Mouse (Mus musculus): ENCODE results near the gene Rora. TPM values are rescaled to one million over a fixed set of nuclear protein-coding genes. Genes with fewer than 3 reads are reported as not detected.

The Rora gene
- total RNA-seq, 2 experiments from 2014 or later = 78.4 to 79.1 TPM

DNA sequence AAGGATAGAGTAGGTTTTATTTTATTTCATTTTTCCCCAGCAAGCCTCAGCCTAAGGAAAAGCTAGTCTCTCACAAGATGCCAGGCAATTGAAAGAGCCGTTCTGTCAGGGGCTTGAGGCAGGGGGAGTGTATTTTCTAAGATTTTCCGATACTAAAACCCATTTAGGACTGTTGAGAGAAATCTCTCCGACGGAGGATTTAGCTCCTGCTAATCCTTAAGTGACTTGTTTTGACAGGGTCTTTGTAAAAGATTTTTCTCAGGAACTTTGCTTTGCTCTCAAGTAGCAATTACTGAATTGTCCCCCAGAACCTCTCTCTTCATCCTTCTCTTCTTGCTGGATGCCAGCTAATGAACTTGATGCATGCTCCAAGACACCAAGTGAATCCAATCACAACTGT lies 323.3 kb downstream of the Rora start:
- TF ChIP-seq CTCF (IDR thresholded peaks at IDR 0.05) = no peak
- Histone ChIP-seq H3K27ac (no peak overlapping the region), H3K4me3 (no peak overlapping the region)
- no peak for DNase-seq (ENCODE audit: extremely low spot score in 1 of 2, low spot score in 2 of 2)
- intact Hi-C loops (cut with DNase I) = no loop called here

DNA sequence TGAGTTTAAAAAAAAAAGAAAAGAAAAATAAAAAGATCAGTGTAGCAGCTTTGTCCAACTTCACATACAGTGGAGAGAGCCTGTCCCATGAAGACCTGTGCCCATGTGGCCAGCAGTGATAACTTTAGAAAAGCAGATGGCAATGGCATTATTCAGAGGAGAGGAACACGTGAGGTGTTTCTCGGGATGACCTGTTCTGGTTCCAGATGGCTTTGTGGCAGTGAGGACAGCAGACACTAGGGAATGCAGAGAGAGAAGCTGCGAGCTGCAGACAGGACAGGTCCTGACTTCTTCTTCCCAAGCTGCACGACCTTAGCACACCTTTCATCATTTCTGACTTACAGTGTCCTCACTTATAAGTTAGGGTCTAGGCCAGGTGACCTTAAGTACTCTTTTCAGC lies 325.1 kb downstream of the Rora start:
- no peak overlapping the region for H3K4me3 ChIP-seq
- DNase-seq (ENCODE audit: extremely low spot score in 1 of 2, low spot score in 2 of 2) = no peak
- H3K27ac ChIP-seq = no peak overlapping the region
- intact Hi-C loops (cut with DNase I) = no loop called here
- no peak for TF ChIP-seq CTCF (IDR thresholded peaks at IDR 0.05)

DNA sequence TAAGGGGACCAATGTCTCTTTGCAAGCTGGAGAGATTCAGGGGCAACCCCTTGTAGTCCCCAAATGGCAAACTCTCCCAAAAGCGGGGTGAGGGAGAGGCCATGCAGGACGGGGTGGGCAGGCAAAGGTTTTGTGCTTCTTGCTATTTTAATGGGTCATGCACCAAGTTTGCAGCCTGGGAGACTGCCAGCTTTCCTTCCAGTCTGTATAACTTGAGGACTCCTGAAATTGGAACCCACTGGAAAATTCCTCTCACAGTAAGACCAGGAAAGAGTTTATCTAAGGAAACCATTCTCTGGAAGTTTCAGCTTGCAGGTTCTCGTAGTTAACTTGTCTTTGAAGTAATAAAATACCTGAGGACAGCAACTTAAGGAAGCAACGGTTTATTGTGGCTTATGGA lies 326.5 kb downstream of the Rora start:
- no peak for DNase-seq (ENCODE audit: extremely low spot score in 1 of 2, low spot score in 2 of 2)
- Histone ChIP-seq H3K27ac (no peak overlapping the region), H3K4me3 (no peak overlapping the region)
- no peak for TF ChIP-seq CTCF (IDR thresholded peaks at IDR 0.05)
- intact Hi-C loops (cut with DNase I) = no loop called here

DNA sequence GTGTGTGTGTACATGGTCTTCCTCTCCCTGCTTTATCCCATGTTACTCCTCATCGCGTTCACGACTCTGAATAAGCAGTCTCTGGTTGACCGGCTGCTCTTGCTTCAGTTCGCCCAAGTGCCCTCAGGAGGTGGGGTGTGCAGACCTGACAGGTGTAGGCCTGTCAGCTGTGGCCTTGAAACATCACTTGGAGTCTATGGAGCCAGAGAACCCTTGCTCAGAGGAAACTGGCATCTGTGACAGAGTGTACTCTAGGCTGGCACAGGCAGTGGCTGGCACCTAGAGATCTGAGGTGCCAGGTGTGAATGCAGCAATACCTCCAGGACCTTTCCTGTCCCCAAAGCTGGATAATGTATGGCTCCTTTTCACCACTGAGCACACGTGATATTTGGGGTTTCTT lies 331.5 kb downstream of the Rora start:
- H3K27ac ChIP-seq = no peak overlapping the region
- no peak for TF ChIP-seq CTCF (IDR thresholded peaks at IDR 0.05)
- no peak overlapping the region for H3K4me3 ChIP-seq
- no peak for DNase-seq (ENCODE audit: extremely low spot score in 1 of 2, low spot score in 2 of 2)
- intact Hi-C loops (cut with DNase I) = no loop called here

DNA sequence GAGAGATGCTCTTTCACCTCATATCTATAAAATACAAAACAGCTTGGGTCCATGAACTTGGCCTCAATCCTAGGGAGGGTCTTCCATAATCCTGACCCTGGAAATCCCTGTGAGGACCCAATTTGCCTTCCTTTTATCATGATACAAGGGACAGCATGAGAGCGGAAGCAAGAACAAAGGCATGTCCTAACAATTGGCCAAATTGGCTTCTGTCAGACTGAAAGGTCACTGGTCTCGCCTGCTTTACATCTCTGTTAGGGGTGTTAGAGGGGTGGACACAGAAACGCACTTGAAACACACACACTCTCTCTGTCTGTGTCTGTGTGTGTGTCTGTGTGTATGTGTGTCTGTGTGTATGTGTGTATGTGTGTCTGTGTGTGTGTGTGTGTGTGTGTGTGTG lies 332.2 kb downstream of the Rora start:
- H3K4me3 ChIP-seq = no peak overlapping the region
- no peak for DNase-seq (ENCODE audit: extremely low spot score in 1 of 2, low spot score in 2 of 2)
- no peak for TF ChIP-seq CTCF (IDR thresholded peaks at IDR 0.05)
- no peak overlapping the region for H3K27ac ChIP-seq
- intact Hi-C loops (cut with DNase I) = no loop called here

DNA sequence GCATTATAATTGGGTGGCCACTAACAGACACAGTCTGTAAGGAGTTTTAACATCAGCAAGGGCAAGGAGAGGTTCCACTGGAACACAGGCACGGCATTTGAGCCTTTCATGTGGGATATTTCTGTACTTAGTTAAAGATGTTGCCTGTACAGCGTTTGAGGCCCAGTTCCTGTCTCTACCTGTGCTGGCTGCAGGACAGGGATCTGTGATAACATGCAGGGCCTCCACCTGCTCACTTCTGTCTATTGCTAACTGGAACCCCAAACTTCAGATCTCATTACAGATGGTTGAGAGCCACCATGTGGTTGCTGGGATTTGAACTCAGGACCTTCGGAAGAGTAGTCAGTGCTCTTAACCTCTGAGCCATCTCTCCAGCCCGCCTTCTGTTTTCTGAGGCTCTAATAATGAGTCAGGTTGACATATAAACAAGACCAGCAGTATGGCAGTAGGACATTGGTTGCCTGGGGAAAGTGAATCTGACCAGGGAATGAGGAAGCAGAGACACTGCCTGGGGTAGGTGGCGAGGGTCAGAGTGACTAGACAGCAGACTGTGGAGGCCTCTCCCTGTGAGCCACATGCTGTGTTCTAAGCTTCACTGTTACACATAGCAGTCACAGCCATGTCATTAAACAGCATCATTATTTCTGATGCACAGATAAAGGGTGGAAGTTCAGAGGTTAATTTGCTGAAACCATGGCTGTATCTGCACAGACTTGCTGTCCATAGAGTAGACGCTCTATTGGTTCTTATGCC lies 333.9 kb downstream of the Rora start:
- H3K27ac ChIP-seq = no peak overlapping the region
- intact Hi-C loops (cut with DNase I) = no loop called here
- no peak for DNase-seq (ENCODE audit: extremely low spot score in 1 of 2, low spot score in 2 of 2)
- H3K4me3 ChIP-seq = no peak overlapping the region
- TF ChIP-seq CTCF (IDR thresholded peaks at IDR 0.05) = no peak

DNA sequence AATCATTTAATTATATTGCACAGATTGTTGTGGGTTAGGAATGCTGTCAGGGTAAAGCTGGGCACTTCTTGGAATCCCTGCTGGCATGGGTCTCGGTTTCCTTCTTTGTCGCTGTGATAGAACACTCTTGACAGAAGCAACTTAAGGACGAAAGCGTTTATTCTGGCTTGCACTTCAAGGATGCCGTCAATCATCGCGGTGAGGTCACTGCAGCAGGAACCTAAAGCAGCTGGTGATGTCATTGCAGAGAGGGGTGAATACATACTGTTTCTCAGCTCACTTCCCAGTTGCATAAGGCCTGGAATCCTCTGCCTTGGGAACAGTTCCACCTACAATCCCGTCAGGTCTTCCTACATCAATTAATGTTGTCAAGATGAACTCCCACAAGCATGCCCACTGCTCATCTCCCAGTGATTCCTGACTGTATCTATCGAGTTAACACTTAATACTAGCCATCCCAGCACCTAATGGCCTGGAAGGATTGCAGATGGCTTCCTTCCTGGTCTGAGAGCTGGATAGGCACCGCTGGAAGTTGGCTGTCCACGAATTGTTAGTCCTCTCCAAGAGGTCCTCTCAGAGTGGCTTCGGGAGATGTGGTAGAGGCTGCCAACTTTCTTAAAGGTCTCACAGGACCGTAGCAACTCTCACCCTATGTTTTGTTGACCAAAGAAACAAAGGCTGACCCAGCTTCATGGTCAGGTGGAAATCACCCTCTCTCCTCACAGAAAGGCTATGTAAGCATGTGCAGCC lies 334.8 kb downstream of the Rora start:
- no peak for TF ChIP-seq CTCF (IDR thresholded peaks at IDR 0.05)
- no peak overlapping the region for H3K27ac ChIP-seq
- no peak overlapping the region for H3K4me3 ChIP-seq
- DNase-seq (ENCODE audit: extremely low spot score in 1 of 2, low spot score in 2 of 2) = no peak
- intact Hi-C loops (cut with DNase I) = no loop called here

DNA sequence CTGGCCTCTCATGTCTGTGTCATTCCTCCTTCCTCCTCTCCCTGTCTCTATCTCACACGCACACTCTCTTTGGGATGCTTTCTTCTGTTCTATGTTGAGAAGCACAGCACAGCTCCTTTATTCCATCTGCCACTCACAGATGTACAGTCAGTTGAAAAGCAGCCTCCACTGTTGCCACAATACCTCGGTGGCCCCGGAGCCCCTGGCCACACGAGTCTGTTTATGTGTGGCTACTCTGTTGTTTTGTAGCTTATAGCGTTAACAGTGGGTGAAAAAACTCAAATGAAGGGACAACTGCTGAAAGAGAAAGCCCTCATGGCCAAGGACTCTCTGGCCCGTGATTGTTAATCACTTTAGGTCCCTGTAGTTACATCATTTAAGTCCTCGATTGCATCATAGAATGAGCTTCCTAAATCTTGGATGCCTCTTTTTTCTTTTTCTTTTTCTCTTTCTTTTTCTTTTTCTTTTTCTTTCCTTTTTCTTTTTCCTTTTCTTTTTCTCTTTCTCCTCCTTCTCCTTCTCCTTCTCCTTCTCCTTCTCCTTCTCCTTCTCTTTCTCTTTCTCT lies 336.4 kb downstream of the Rora start:
- no peak for DNase-seq (ENCODE audit: extremely low spot score in 1 of 2, low spot score in 2 of 2)
- TF ChIP-seq CTCF (IDR thresholded peaks at IDR 0.05) = no peak
- no peak overlapping the region for H3K4me3 ChIP-seq
- no peak overlapping the region for H3K27ac ChIP-seq
- intact Hi-C loops (cut with DNase I) = no loop called here

DNA sequence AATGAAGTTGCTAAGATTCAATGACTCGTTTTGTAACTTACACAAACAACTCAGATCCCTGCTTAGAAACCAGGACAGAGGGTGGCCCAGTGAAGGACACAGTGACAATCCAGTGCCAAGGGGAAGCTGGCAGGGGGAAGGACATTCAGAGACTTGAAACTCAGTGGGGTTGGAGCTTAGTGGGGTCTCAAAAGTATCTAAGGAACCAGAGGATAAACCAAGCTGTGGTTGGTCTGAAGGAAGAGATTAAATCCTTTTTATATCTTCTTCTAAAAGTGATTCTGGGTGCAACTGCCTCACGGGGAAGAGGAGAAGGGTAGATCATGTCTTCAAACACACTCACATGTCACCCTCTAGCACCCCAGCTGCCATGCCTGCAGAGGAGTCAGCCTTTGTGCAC lies 340.3 kb downstream of the Rora start:
- no peak overlapping the region for H3K27ac ChIP-seq
- H3K4me3 ChIP-seq = no peak overlapping the region
- no peak for TF ChIP-seq CTCF (IDR thresholded peaks at IDR 0.05)
- intact Hi-C loops (cut with DNase I) = no loop called here
- DNase-seq (ENCODE audit: extremely low spot score in 1 of 2, low spot score in 2 of 2) = no peak

DNA sequence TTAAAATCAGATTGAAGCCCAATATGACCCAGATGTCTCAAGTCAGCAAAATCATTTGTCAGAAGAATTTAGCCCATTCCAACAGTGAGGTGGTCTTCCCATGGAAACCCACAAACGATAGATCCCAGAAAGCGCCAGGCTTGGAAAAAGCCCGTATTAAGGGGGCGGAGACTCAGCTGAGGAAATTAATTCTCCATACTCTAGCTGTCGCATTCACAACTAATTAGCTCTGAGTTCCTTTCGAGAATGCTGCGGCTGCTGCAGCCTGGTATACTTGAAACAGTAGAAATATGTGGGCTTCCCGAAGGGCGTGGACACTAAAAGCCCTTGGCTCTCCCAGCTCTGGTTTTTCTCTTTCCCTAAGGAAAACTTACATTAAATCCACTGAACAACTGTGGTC lies 345.4 kb downstream of the Rora start:
- no peak overlapping the region for H3K4me3 ChIP-seq
- intact Hi-C loops (cut with DNase I) = no loop called here
- DNase-seq (ENCODE audit: extremely low spot score in 1 of 2, low spot score in 2 of 2) = no peak
- TF ChIP-seq CTCF (IDR thresholded peaks at IDR 0.05) = no peak
- no peak overlapping the region for H3K27ac ChIP-seq

DNA sequence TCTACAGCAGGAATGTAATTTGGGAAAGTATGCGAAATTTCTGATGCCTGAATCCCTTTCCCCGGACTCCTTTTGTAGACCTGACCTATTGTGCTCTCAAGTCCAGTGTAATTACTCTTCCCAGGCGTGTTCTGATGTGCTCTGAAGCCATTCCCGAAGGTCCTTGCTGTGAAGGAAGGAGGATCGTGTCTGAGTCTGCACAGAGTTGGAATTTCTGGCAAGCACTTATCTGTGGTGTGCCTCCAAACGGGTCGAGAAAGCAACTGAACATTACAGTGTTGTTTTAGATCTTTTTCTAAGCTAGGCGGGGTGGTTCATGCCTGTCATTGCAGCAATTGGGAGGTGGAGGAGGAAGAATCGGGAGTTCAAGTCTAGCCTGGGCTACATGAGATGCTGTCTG lies 350.9 kb downstream of the Rora start:
- no peak overlapping the region for H3K27ac ChIP-seq
- no peak for DNase-seq (ENCODE audit: extremely low spot score in 1 of 2, low spot score in 2 of 2)
- intact Hi-C loops (cut with DNase I) = no loop called here
- TF ChIP-seq CTCF (IDR thresholded peaks at IDR 0.05) = no peak
- no peak overlapping the region for H3K4me3 ChIP-seq

DNA sequence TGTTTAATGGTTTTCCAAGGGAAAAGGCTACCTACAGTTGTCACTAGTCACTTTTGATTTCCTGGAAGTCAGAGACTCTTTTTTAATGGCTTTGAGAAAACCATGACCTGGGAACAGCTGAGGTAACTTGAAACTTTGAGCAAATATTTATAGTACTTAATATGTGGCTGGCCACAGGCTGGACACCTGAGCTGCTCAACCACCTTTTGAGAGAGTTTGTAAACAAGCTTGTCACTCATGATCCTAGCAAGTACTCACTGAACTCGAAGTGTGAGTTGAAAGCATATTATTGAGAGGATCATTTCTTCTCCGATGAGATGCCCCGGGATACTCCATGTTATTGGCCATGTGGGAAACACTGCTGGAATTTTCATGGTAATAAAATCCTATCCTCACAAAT lies 353.1 kb downstream of the Rora start:
- no peak for TF ChIP-seq CTCF (IDR thresholded peaks at IDR 0.05)
- no peak overlapping the region for H3K27ac ChIP-seq
- H3K4me3 ChIP-seq = no peak overlapping the region
- intact Hi-C loops (cut with DNase I) = no loop called here
- no peak for DNase-seq (ENCODE audit: extremely low spot score in 1 of 2, low spot score in 2 of 2)

Measured in left cerebral cortex, adult 2 months (tissue).